Mouse (Mus musculus) brown adipose tissue, adult 24 weeks (tissue): ENCODE data around the gene Brix1. TPM values are rescaled to one million over a fixed set of nuclear protein-coding genes. Genes with fewer than 3 reads are reported as not detected.

Experiments used
- polyA plus RNA-seq: library from polyadenylated mRNA; stranded (reverse); fragments of >200 nt; gene quantifications from 2 replicates; pipeline ENCODE4 v1.2.4, GENCODE M21; 2012; ENCODE audit not compliant: missing spikeins, insufficient read depth, insufficient read length

Brix1 gene
- polyA plus RNA-seq, 1 experiment = 29.3 TPM

Other genes with a start within 250 kb of the Brix1 start
- gene Gm21973, start 160.6 kb downstream of the Brix1 start, polyA plus RNA-seq = not detected in 2 replicates
- not detected in 2 replicates for gene Agxt2, start 127.4 kb downstream of the Brix1 start, polyA plus RNA-seq
- 43.8 and 52.2 TPM in 2 replicates for gene Dnajc21, start 15.4 kb downstream of the Brix1 start, polyA plus RNA-seq
- 3.9 and 7.8 TPM in 2 replicates for gene Rad1, start 71 bp upstream of the Brix1 start, polyA plus RNA-seq
- not detected in 2 replicates for gene Ttc23l, start 72.7 kb upstream of the Brix1 start, polyA plus RNA-seq
- gene Rai14, start 228.7 kb upstream of the Brix1 start, polyA plus RNA-seq = 1.7 and 2.3 TPM in 2 replicates